Mouse (Mus musculus) MEL (cell line): ENCODE measurements around the gene Olfr372. TPM values are rescaled to one million over a fixed set of nuclear protein-coding genes. Genes with fewer than 3 reads are reported as not detected.
"Not testable (repeated sequence)": the region's sequence is repeated elsewhere in the genome, so short reads cannot be mapped to it uniquely, and the experiment has no call there.

Source experiments
- DNase-seq: peaks from one replicate; pipeline ENCODE4 v3.0.0; 2011; ENCODE audit warnings: low read depth, low spot score
- H3K27ac ChIP-seq: 2 replicates; pipeline ENCODE4 v1.5.1; 2012; ENCODE audit warnings: low read depth, mild to moderate bottlenecking, control low read depth, low read length, moderate library complexity; ENCODE audit not compliant: control insufficient read depth
- H3K27me3 ChIP-seq, 2 experiments: fragments of 150-350 bp in 1 of 2; sonication (generic) in 1 of 2; 2 replicates each; pipeline ENCODE4 v1.6.1; 2012; ENCODE audit warnings: low read length in 2 of 2, mild to moderate bottlenecking in 2 of 2, improper control_type of control experiment in 1 of 2, moderate library complexity in 1 of 2; ENCODE audit not compliant: insufficient read depth in 2 of 2, control insufficient read depth in 1 of 2
- H3K36me3 ChIP-seq, 2 experiments: 2 replicates each; pipeline ENCODE4 v1.6.1; 2012 to 2014; ENCODE audit warnings: low read length in 2 of 2, improper control_type of control experiment in 1 of 2, inconsistent platforms in 1 of 2, mild to moderate bottlenecking in 1 of 2; ENCODE audit not compliant: insufficient read depth in 2 of 2, control insufficient read depth in 1 of 2
- H3K4me1 ChIP-seq, 2 experiments: fragments of 150-350 bp in 1 of 2; sonication (generic) in 1 of 2; 2 replicates each; pipeline ENCODE4 v1.6.1; 2012; ENCODE audit warnings: low read length in 2 of 2, improper control_type of control experiment in 1 of 2, mild to moderate bottlenecking in 1 of 2; ENCODE audit not compliant: insufficient read depth in 2 of 2, control insufficient read depth in 1 of 2
- H3K4me3 ChIP-seq, 2 experiments: fragments of 150-350 bp in 1 of 2; sonication (generic) in 1 of 2; 2 replicates each; pipeline ENCODE4 v1.5.1; 2012; ENCODE audit warnings: low read depth in 2 of 2, low read length in 2 of 2, mild to moderate bottlenecking in 2 of 2, moderate library complexity in 2 of 2, control low read depth in 1 of 2, improper control_type of control experiment in 1 of 2; ENCODE audit not compliant: control insufficient read depth in 1 of 2, insufficient read depth in 1 of 2
- H3K79me2 ChIP-seq: 2 replicates; pipeline ENCODE4 v1.6.1; 2012; ENCODE audit warnings: mild to moderate bottlenecking, low read length, moderate library complexity; ENCODE audit not compliant: control insufficient read depth, poor library complexity, insufficient read depth
- H3K9ac ChIP-seq: 2 replicates; pipeline ENCODE4 v1.6.1; 2012; ENCODE audit warnings: low read depth, mild to moderate bottlenecking, control low read depth, low read length, moderate library complexity; ENCODE audit not compliant: control insufficient read depth, poor library complexity, severe bottlenecking
- H3K9me3 ChIP-seq: fragments of 150-350 bp; sonication (generic); replicated peaks from 2 replicates; pipeline ENCODE4 v1.6.1; 2012; ENCODE audit warnings: mild to moderate bottlenecking, low read length, improper control_type of control experiment, moderate library complexity; ENCODE audit not compliant: insufficient read depth
- BHLHE40 ChIP-seq: IDR thresholded peaks from 2 replicates; pipeline ENCODE4 v1.6.1; 2012; ENCODE audit warnings: low read depth, mild to moderate bottlenecking, inconsistent platforms, low read length, improper control_type of control experiment, borderline replicate concordance
- CHD2 ChIP-seq: IDR thresholded peaks from 2 replicates; pipeline ENCODE4 v1.6.1; 2011; ENCODE audit warnings: low read length, improper control_type of control experiment
- E2F4 ChIP-seq: IDR thresholded peaks from 2 replicates; pipeline ENCODE4 v1.6.1; 2011; ENCODE audit warnings: low read depth, low read length, improper control_type of control experiment, borderline replicate concordance
- ETS1 ChIP-seq: IDR thresholded peaks from 2 replicates; pipeline ENCODE4 v1.6.1; 2012; ENCODE audit warnings: low read depth, mild to moderate bottlenecking, inconsistent platforms, low read length, improper control_type of control experiment, moderate library complexity
- MAFK ChIP-seq: IDR thresholded peaks from 2 replicates; pipeline ENCODE4 v1.6.1; 2011; ENCODE audit warnings: low read depth, mild to moderate bottlenecking, low read length, improper control_type of control experiment, borderline replicate concordance
- MAZ ChIP-seq: IDR thresholded peaks from 2 replicates; pipeline ENCODE4 v1.6.1; 2012; ENCODE audit warnings: low read depth, mild to moderate bottlenecking, inconsistent platforms, low read length, improper control_type of control experiment
- MYC ChIP-seq: IDR thresholded peaks from 2 replicates; pipeline ENCODE4 v1.6.1; 2011; ENCODE audit warnings: low read depth, mild to moderate bottlenecking, low read length, improper control_type of control experiment, moderate library complexity
- RAD21 ChIP-seq: IDR thresholded peaks from 2 replicates; pipeline ENCODE4 v1.6.1; 2011; ENCODE audit warnings: mild to moderate bottlenecking, low read depth, low read length, improper control_type of control experiment
- TBP ChIP-seq: IDR thresholded peaks from 2 replicates; pipeline ENCODE4 v1.8.0; 2011; ENCODE audit warnings: low read depth, low read length, improper control_type of control experiment
- ZMIZ1 ChIP-seq: IDR thresholded peaks from 2 replicates; pipeline ENCODE4 v1.6.1; 2012; ENCODE audit warnings: low read depth, mild to moderate bottlenecking, inconsistent platforms, low read length, improper control_type of control experiment, moderate library complexity
- polyA plus RNA-seq, 2 experiments: library from polyadenylated mRNA; stranded (reverse) in 1 of 2; unstranded in 1 of 2; fragments of >175 nt in 1 of 2; fragments of >200 nt in 1 of 2; gene quantifications; 2 replicates each; pipeline versions ENCODE4 v1.2.1 to v1.2.4; 2012; ENCODE audit warnings: low replicate concordance in 2 of 2, low read depth in 1 of 2; ENCODE audit not compliant: insufficient read length in 2 of 2, insufficient read depth in 1 of 2, missing spikeins in 1 of 2
- total RNA-seq: library from RNA; depleted of rRNA; stranded (reverse); fragments of 300-350 nt; gene quantifications from 2 replicates; pipeline ENCODE4 v1.2.3, GENCODE M21; 2012

Olfr372 gene
- total and polyA plus RNA-seq, 3 experiments, result 0.01 to 0.04 TPM; not detected in 1

- no peaks in the 10 kb centered on the region for H3K79me2 ChIP-seq
These were observed 1.5 kb downstream of the Olfr372 start for GRCm38 (mm10) chr8:72042493-72042892.

GRCm38 (mm10) chr8:72054633-72055032, 13.6 kb downstream of the Olfr372 start:
- not testable (repeated sequence) for H3K36me3 ChIP-seq, H3K4me3 ChIP-seq, H3K4me1 ChIP-seq, H3K27ac ChIP-seq, H3K27me3 ChIP-seq, H3K79me2 ChIP-seq, H3K9me3 ChIP-seq, H3K9ac ChIP-seq, DNase-seq

More at GRCm38 (mm10) chr8:72042493-72042892, 1.5 kb downstream of the Olfr372 start:
- Histone ChIP-seq H3K4me3 (no peak overlapping the region), H3K27ac (no peak overlapping the region), H3K36me3 (no peaks in the 10 kb centered on the region), H3K9me3 (no peaks in the 10 kb centered on the region), H3K4me1 (no peaks in the 10 kb centered on the region; a peak in 1 of 4 replicates), H3K27me3 (no peaks in the 10 kb centered on the region), H3K9ac (no peak overlapping the region)
- no peak for DNase-seq
- no peak for TF ChIP-seq CHD2
- TF ChIP-seq TBP, result no peak
- TF ChIP-seq MAFK, result no peak
- no peak for TF ChIP-seq MYC
- TF ChIP-seq ZMIZ1, result no peak
- TF ChIP-seq MAZ, result no peak
- no peak for TF ChIP-seq E2F4
- TF ChIP-seq BHLHE40, result no peak
- no peak for TF ChIP-seq RAD21
- TF ChIP-seq ETS1, result no peak

- H3K4me1 ChIP-seq, H3K9me3 ChIP-seq, H3K9ac ChIP-seq, H3K27me3 ChIP-seq, H3K4me3 ChIP-seq, H3K36me3 ChIP-seq, H3K79me2 ChIP-seq, DNase-seq, H3K27ac ChIP-seq: not testable (repeated sequence)
These were observed 16.6 kb downstream of the Olfr372 start for GRCm38 (mm10) chr8:72057643-72058042.

GRCm38 (mm10) chr8:72066819-72067399, 25.9 kb downstream of the Olfr372 start:
- H3K4me3 ChIP-seq, H3K79me2 ChIP-seq, H3K27ac ChIP-seq, H3K4me1 ChIP-seq, H3K27me3 ChIP-seq, H3K36me3 ChIP-seq, H3K9me3 ChIP-seq, H3K9ac ChIP-seq: not testable (repeated sequence)
- peak; percentile 17 for DNase-seq

- not testable (repeated sequence) for DNase-seq, H3K79me2 ChIP-seq, H3K27ac ChIP-seq, H3K4me3 ChIP-seq, H3K27me3 ChIP-seq, H3K9ac ChIP-seq, H3K36me3 ChIP-seq, H3K4me1 ChIP-seq, H3K9me3 ChIP-seq
These were observed 41.9 kb downstream of the Olfr372 start, which contains the start of gene Olfr373 for GRCm38 (mm10) chr8:72082877-72083276. Gene Olfr373, plus strand, starts transcription at chr8:72083177.
